Mouse (Mus musculus) midbrain, embryonic 10.5 days (tissue): ENCODE data around the gene E130308A19Rik. TPM values are rescaled to one million over a fixed set of nuclear protein-coding genes. Genes with fewer than 3 reads are reported as not detected.

Experiments
- DNase-seq: peaks from one replicate; pipeline ENCODE4 v3.0.0-alpha.2; 2017; ENCODE audit warnings: low spot score
- H3K27ac ChIP-seq: fragments of 300-500 bp; sonication (generic); replicated peaks from 2 replicates; pipeline ENCODE4 v1.5.1; 2016; ENCODE audit warnings: mild to moderate bottlenecking
- H3K27me3 ChIP-seq: fragments of 300-500 bp; sonication (generic); 2 replicates; pipeline ENCODE4 v1.6.1; 2016; ENCODE audit warnings: low read depth, mild to moderate bottlenecking; ENCODE audit not compliant: poor library complexity, severe bottlenecking
- H3K36me3 ChIP-seq: fragments of 300-500 bp; sonication (generic); 2 replicates; pipeline ENCODE4 v1.6.1; 2016; ENCODE audit warnings: mild to moderate bottlenecking, moderate library complexity
- H3K4me1 ChIP-seq: fragments of 300-500 bp; sonication (generic); 2 replicates; pipeline ENCODE4 v1.6.1; 2016
- H3K4me3 ChIP-seq: fragments of 300-500 bp; sonication (generic); 2 replicates; pipeline ENCODE4 v1.5.1; 2016; ENCODE audit warnings: mild to moderate bottlenecking, moderate library complexity
- H3K9me3 ChIP-seq: fragments of 300-500 bp; sonication (generic); replicated peaks from 2 replicates; pipeline ENCODE4 v1.6.1; 2016; ENCODE audit warnings: mild to moderate bottlenecking
- WGBS: fragments of 180-500 bp; shearing (Covaris S2); methylation state at CpG from one replicate; pipeline ENCODE4 v1.1.7; 2016; 5-methylcytosine and 5-hydroxymethylcytosine counted together
- polyA plus RNA-seq: library from polyadenylated mRNA; unstranded; fragments of >200 nt; fragmentation: Nextera tagmentation; extraction: Ambion mirVana; gene quantifications from 2 replicates; pipeline ENCODE4 v1.2.1, GENCODE M21; 2016

Gene E130308A19Rik
- polyA plus RNA-seq, 1 experiment from 2014 or later, result 51.3 TPM

DNA sequence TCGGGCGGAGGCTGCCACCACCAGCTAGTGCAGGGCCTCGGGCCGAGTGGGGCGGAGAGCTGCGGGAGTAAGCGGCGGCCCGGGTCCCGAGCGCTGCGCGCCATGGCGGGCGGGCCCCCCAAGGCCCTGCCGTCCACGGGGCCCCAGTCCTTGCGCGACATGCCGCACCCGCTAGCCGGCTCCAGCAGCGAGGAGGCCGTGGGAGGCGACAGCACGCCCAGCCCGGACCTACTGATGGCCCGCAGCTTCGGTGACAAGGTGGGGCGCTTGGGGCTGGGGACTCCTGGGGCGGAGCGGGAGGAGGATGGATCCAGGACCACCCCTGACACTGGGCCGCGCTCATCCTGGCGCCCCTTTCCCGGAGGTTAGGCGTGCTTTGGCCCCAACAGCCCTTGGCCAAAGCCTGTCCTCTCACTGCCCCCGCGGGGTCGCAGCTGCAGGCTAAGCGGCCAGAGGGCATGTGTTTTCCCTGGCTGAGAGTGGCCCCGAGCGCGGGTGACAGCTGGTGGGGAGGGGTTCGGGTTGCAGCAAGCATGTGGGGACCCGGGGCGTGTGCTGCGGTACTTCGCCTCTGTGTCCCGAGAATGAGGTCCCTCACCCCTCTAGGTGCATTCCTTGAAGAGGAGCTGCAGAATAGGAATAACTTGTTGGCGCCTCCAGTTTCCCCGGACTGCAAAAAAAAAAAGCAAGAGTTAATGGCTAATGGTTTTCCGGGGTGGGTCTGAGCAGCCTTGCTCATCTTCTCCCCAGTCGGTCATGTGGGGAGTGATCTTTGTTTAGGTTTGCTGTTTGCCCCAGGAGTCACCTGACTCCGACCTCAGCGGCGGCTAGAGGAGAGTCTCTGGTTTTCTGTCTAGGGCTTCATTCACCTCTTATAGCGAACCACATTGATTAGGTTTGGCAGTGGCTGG is 180.2 kb downstream of the E130308A19Rik start:
- under 1% methylated on average over 58 of the region's 58 CpGs for WGBS
- H3K27me3 ChIP-seq, result peaks cover 6% of the 10 kb centered on the region; the same call in 1 of the 2 replicates
- peak; percentile 66 for DNase-seq
- peaks cover 25% of the 10 kb centered on the region for H3K4me1 ChIP-seq
- no peaks in the 10 kb centered on the region for H3K9me3 ChIP-seq
- H3K36me3 ChIP-seq, result 0 out of 2 replicates have a peak, but pooled peaks cover 3% of the 10 kb centered on the region
- H3K4me3 ChIP-seq, result peak overlapping the region; percentile 96
- H3K27ac ChIP-seq, result peak overlapping the region; percentile 91

DNA sequence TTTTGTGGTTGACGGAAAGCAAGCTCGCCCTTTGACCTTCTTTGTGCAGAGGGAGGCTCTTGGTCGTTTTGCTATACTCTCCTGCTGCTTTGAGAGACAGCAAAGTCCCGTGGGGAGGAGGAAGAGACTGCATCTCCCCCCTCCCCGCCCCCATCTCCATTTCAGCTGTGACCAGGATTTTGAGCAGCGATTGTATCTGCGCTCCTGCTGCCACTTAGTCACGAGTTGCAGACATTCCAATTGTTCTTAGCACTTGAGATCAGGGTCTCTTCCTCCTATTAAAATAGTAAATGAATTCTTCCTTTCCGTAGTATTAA is 180.8 kb downstream of the E130308A19Rik start:
- peak overlapping the region; percentile 96 for H3K4me3 ChIP-seq
- DNase-seq, result peak; percentile 70
- peaks cover 6% of the 10 kb centered on the region; the same call in 1 of the 2 replicates for H3K27me3 ChIP-seq
- H3K36me3 ChIP-seq, result 0 out of 2 replicates have a peak, but pooled peaks cover 3% of the 10 kb centered on the region
- no peaks in the 10 kb centered on the region for H3K9me3 ChIP-seq
- WGBS, result 5% methylated on average over 9 of the region's 9 CpGs
- peak overlapping the region; percentile 91 for H3K27ac ChIP-seq
- peaks cover 25% of the 10 kb centered on the region for H3K4me1 ChIP-seq

DNA sequence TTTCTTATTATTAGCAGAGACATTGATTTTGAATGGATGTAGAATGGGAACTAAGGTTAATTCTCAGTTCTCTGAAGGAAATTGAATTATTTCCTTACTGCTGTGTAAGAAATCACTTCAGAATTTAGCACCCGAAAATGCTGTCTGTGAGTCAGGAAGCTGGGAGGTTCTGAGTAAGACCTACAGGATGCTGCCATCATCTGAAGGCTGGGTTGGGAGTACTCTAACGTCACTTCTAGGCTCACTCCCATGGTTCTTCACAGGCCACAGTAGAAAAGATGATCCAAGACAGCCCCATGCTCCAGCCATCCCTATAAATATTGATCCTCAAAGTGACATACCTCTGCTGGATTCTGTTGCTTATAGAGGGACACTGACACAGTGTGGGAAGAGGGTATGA is 181.5 kb downstream of the E130308A19Rik start:
- H3K27ac ChIP-seq, result no peak overlapping the region
- peaks cover 2% of the 10 kb centered on the region; the same call in 1 of the 2 replicates for H3K27me3 ChIP-seq
- peaks cover 25% of the 10 kb centered on the region for H3K4me1 ChIP-seq
- 0 out of 2 replicates have a peak, but pooled peaks cover 3% of the 10 kb centered on the region for H3K36me3 ChIP-seq
- no peak for DNase-seq
- H3K9me3 ChIP-seq, result no peaks in the 10 kb centered on the region
- WGBS, result 72% methylated on average over 2 of the region's 2 CpGs
- H3K4me3 ChIP-seq, result peak overlapping the region; percentile 96

DNA sequence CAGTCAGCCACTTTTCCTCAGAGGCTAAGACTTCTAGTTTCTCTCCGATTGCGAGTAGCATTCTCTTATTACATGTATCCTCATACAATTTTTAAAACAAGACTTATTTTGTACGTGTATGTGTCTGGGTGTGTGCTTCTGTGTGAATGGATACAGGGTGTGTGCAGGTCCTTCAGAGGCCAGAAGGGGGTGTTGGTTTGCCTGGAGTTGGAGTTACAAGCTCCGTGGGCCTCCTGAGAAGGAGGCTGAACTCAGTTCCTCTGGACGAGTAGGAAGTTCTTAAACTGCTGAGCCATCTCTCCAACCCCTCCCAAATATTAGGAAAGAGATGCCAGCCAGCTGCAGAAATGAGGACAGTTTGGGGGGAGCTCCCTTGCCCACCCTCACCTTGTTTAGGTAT is 182.4 kb downstream of the E130308A19Rik start:
- 76% methylated on average over 5 of the region's 5 CpGs for WGBS
- Histone ChIP-seq H3K4me1 (peaks cover 25% of the 10 kb centered on the region), H3K9me3 (no peaks in the 10 kb centered on the region), H3K27me3 (no peaks in the 10 kb centered on the region), H3K36me3 (0 out of 2 replicates have a peak, but pooled peaks cover 3% of the 10 kb centered on the region), H3K27ac (no peak overlapping the region), H3K4me3 (no peak overlapping the region)
- no peak for DNase-seq

Other genes starting within 250 kb of the E130308A19Rik start
- 1.5 and 1.8 TPM in 2 replicates for gene Susd1, start 187.6 kb upstream of the E130308A19Rik start, polyA plus RNA-seq
- gene Ptbp3, start 76.8 kb upstream of the E130308A19Rik start, polyA plus RNA-seq, result 19.7 and 22.5 TPM in 2 replicates
- 22.6 and 24.7 TPM in 2 replicates for gene Hsdl2, start 44.6 kb upstream of the E130308A19Rik start, polyA plus RNA-seq
- gene Inip, start 175.4 kb downstream of the E130308A19Rik start, polyA plus RNA-seq, result 107 and 110 TPM in 2 replicates
- 8.8 and 9.5 TPM in 2 replicates for gene Snx30, start 179.6 kb downstream of the E130308A19Rik start, polyA plus RNA-seq